Mouse (Mus musculus): ENCODE results near the gene Slc30a9. TPM values are rescaled to one million over a fixed set of nuclear protein-coding genes. Genes with fewer than 3 reads are reported as not detected.

The Slc30a9 gene
- polyA plus RNA-seq, 1 experiment from 2014 or later: 149 TPM

Other genes starting within 250 kb of the Slc30a9 start
- 4.1 and 5.1 TPM in 2 replicates for gene Phox2b, start 207.7 kb upstream of the Slc30a9 start, polyA plus RNA-seq (2014; fragmentation: Nextera tagmentation; extraction: Ambion mirVana)
- 91.4 and 101 TPM in 2 replicates for gene Tmem33, start 46.4 kb upstream of the Slc30a9 start, polyA plus RNA-seq (2014; fragmentation: Nextera tagmentation; extraction: Ambion mirVana)
- gene Bend4, start 121.4 kb downstream of the Slc30a9 start, polyA plus RNA-seq (2014; fragmentation: Nextera tagmentation; extraction: Ambion mirVana): 7.7 and 7.8 TPM in 2 replicates

Data from embryonic facial prominence, embryonic 11.5 days (tissue).